Mouse (Mus musculus): ENCODE data around the gene Scg2. TPM values are rescaled to one million over a fixed set of nuclear protein-coding genes. Genes with fewer than 3 reads are reported as not detected.

Scg2 gene
- polyA plus RNA-seq, 1 experiment = not detected

- no peak overlapping the region for H3K27ac ChIP-seq (ENCODE audit: insufficient read depth, low read depth, low read length)
- H3K4me3 ChIP-seq (ENCODE audit: insufficient read depth, low read length) = no peak overlapping the region
- peaks cover 14% of the 10 kb centered on the region for H3K4me1 ChIP-seq (ENCODE audit: control insufficient read depth, insufficient read depth, low read length)
- TF ChIP-seq POLR2A (IDR thresholded peaks at IDR 0.05; ENCODE audit: borderline replicate concordance, low read depth, low read length) (no peak), CTCF (IDR thresholded peaks at IDR 0.05; ENCODE audit: low read depth, low read length) (no peak)
Observed at GRCm38 (mm10) chr1:79445586-79445985, 5.7 kb upstream of the Scg2 start.

DNA sequence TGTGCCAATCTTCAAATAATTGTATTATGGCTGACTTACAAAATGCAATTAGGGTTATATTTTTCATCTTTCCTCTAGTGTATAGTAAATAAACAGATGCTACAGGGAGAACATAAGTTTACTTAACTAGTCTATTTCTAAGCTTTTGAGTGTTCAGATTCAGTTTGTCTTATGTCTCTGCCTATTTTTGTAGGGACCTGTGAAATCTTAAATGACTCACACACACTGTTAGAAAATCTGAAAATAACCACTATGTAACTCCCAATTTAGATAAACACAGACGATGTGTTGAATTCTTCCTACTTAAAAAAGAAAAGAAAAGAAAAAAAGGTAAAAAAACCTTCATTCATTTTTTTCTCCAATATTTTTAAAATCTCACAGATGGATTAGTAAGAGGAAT lies 2.2 kb downstream of the Scg2 start:
- no peak for TF ChIP-seq POLR2A (IDR thresholded peaks at IDR 0.05; ENCODE audit: borderline replicate concordance, low read depth, low read length)
- TF ChIP-seq CTCF (IDR thresholded peaks at IDR 0.05; ENCODE audit: low read depth, low read length) = no peak
- H3K4me1 ChIP-seq (ENCODE audit: control insufficient read depth, insufficient read depth, low read length) = no peaks in the 10 kb centered on the region
- H3K4me3 ChIP-seq (ENCODE audit: insufficient read depth, low read length) = no peak overlapping the region
- no peak overlapping the region for H3K27ac ChIP-seq (ENCODE audit: insufficient read depth, low read depth, low read length)

DNA sequence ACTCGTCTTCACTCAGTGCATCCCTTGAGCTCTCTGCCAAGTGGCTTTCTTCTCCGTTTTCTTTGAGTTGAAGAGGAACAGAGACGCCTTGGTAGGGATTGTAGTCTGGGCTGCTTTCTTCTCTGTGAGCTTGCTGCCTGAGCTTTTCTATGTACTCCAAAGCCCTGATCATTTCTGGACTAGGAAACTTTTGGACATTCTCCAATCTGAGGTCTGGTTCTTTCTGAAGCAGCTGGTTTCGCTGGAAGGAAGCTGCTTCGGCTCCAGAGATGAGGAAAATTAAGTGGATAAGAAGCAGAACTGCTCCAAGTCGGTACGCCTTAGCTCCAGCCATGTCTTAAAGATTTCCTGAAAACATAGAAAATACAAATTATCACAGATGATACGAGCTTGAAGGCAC lies 3.2 kb downstream of the Scg2 start:
- TF ChIP-seq POLR2A (IDR thresholded peaks at IDR 0.05; ENCODE audit: borderline replicate concordance, low read depth, low read length) (no peak), CTCF (IDR thresholded peaks at IDR 0.05; ENCODE audit: low read depth, low read length) (no peak)
- no peak overlapping the region for H3K4me3 ChIP-seq (ENCODE audit: insufficient read depth, low read length)
- no peaks in the 10 kb centered on the region for H3K4me1 ChIP-seq (ENCODE audit: control insufficient read depth, insufficient read depth, low read length)
- no peak overlapping the region for H3K27ac ChIP-seq (ENCODE audit: insufficient read depth, low read depth, low read length)

DNA sequence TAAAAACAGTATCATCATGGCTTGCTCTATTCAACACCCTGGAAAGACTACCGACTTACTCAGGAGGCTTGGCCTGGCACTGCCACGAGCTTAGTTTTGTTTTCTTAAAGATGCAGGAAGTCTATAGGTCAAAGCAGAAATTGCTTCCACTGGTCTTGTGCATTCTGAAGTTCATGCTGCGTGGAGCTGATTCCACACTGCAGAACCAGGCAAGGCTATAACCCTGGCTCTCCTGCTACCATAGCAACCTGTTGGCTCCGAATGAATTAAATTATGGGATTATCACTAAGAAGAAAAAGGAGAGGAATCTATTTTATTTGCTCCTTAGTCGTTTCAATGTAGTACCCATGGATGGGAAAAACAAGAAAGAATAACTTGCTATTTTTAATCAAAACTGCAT lies 10.9 kb downstream of the Scg2 start:
- Histone ChIP-seq H3K27ac (ENCODE audit: insufficient read depth, low read depth, low read length) (no peak overlapping the region), H3K4me3 (ENCODE audit: insufficient read depth, low read length) (no peak overlapping the region), H3K4me1 (ENCODE audit: control insufficient read depth, insufficient read depth, low read length) (peaks cover 6% of the 10 kb centered on the region)
- TF ChIP-seq CTCF (IDR thresholded peaks at IDR 0.05; ENCODE audit: low read depth, low read length) (no peak), POLR2A (IDR thresholded peaks at IDR 0.05; ENCODE audit: borderline replicate concordance, low read depth, low read length) (no peak)

DNA sequence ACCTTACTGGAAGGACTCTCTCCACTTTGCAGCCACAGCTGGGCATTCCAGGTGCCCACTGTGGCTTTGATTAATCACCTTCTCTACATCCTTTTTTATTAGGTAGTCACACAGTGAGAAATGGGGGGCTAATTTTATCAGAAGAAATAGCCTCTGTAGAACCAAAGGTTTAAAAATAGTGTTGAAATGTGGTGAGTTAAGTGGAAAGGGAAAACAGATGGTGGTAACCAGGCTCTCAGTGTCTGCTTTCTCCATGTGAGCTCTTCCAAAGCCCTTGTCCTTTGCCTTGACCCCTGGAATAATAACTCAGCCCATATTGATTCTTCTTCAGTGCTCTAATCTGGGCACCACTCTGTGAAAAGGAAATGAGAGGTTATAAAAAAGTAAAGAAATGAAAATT lies 24.4 kb downstream of the Scg2 start:
- Histone ChIP-seq H3K27ac (ENCODE audit: insufficient read depth, low read depth, low read length) (no peak overlapping the region), H3K4me1 (ENCODE audit: control insufficient read depth, insufficient read depth, low read length) (no peaks in the 10 kb centered on the region), H3K4me3 (ENCODE audit: insufficient read depth, low read length) (no peak overlapping the region)
- TF ChIP-seq CTCF (IDR thresholded peaks at IDR 0.05; ENCODE audit: low read depth, low read length) (no peak), POLR2A (IDR thresholded peaks at IDR 0.05; ENCODE audit: borderline replicate concordance, low read depth, low read length) (no peak)

DNA sequence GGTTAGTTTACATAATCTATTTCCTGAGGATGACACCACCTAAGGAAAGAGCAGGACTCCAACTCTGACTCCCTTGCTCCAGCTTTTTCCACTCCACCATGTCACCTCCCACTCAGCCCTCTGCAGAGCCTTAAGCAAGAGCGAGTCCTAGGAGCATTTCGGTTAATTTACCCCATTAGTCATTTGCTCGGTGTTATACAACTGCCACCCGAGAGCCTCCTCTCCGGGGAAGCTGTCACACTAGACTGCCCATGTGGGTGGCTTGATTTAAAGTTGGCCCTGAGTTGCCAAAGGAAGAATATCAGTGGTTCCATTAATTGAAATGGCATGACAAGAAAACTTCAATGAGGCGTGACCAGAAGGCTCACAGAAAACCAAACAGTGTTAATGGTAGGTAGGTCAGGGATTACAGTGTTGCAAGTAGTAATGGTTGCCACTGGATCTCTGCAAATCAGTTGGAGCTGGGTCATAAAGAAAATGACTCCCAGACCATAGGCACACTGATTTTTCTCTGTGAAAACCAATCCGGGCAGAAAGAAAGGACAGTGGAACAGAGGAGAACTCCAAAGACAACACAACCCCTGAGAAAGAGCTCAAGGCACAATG lies 33.5 kb downstream of the Scg2 start:
- Histone ChIP-seq H3K4me3 (ENCODE audit: insufficient read depth, low read length) (no peak overlapping the region), H3K27ac (ENCODE audit: insufficient read depth, low read depth, low read length) (no peak overlapping the region), H3K4me1 (ENCODE audit: control insufficient read depth, insufficient read depth, low read length) (no peaks in the 10 kb centered on the region)
- no peak for TF ChIP-seq CTCF (IDR thresholded peaks at IDR 0.05; ENCODE audit: low read depth, low read length)
- TF ChIP-seq POLR2A (IDR thresholded peaks at IDR 0.05; ENCODE audit: borderline replicate concordance, low read depth, low read length) = no peak

GRCm38 (mm10) chr1:79401090-79402012 lies 38.6 kb downstream of the Scg2 start:
- no peak overlapping the region for H3K27ac ChIP-seq (ENCODE audit: insufficient read depth, low read depth, low read length)
- H3K4me1 ChIP-seq (ENCODE audit: control insufficient read depth, insufficient read depth, low read length) = no peaks in the 10 kb centered on the region
- no peak overlapping the region for H3K4me3 ChIP-seq (ENCODE audit: insufficient read depth, low read length)
- TF ChIP-seq CTCF (IDR thresholded peaks at IDR 0.05; ENCODE audit: low read depth, low read length) (no peak), POLR2A (IDR thresholded peaks at IDR 0.05; ENCODE audit: borderline replicate concordance, low read depth, low read length) (no peak)

DNA sequence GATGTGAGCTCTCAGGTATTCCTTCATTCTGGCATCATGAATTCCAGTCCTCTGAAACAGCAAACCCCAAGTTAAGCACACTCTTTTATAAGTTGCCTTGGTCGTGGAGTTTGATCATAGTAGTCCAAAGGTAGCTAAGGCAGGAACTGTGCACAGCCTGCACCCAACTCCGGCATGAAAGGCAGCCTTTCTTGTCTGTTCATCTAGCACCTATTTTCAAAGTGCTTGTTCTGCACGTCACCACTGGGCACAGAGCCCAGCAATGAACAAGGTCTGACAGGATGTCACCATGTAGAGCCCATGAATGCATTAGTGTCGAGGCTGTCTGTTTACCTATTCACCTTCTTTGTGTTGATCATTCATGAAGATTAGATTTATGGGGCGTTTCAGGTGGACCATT lies 39.6 kb downstream of the Scg2 start:
- no peak overlapping the region for H3K4me3 ChIP-seq (ENCODE audit: insufficient read depth, low read length)
- H3K27ac ChIP-seq (ENCODE audit: insufficient read depth, low read depth, low read length) = no peak overlapping the region
- no peak for TF ChIP-seq CTCF (IDR thresholded peaks at IDR 0.05; ENCODE audit: low read depth, low read length)
- TF ChIP-seq POLR2A (IDR thresholded peaks at IDR 0.05; ENCODE audit: borderline replicate concordance, low read depth, low read length) = no peak
- no peaks in the 10 kb centered on the region for H3K4me1 ChIP-seq (ENCODE audit: control insufficient read depth, insufficient read depth, low read length)

Other genes with a start within 250 kb of the Scg2 start
- 1.2 and 3.8 TPM in 2 replicates for gene Ap1s3, start 231.9 kb upstream of the Scg2 start, polyA plus RNA-seq (2012; ENCODE audit: insufficient read depth, insufficient read length, missing spikeins)